Mouse (Mus musculus): ENCODE measurements around the gene Gm10974.

Gm10974 gene

DNA sequence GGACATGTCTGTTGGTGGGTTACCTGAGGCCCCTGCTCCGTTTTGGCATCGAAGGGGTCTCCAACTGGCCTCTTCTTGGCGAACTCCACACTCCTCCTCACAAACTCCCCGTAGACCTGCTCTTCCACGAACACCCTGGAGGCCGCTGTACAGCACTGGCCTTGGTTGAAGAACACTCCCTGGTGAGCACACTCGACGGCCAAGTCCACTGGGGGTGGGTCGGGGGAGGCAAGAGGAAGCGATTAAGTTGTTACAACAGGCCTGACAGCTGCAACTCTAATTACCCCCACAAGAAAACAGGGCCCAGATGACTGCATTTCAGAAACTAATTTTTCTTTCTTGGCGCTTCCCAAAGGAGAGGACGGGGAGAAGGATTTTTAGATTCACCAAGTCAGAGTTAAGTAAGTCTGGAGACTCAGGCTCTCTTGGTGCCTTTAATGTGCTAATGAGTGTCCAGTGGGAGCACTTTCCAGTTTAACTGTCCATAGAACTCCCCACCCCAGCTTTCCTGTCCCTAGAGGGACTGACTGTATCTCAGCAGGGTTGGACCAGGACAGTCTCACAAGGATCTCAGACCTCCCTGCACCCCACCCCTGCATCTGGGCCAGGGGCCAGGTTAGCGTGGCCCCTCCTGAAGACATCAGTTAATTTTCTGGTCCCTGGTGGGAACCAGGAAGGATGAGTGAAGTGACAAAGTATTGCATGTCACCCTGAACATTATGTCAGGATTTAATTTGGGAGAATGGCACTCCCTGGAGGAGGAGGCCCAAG lies 40.4 kb downstream of the Gm10974 start:
- DNase-seq (ENCODE audit: low spot score): no peak

DNA sequence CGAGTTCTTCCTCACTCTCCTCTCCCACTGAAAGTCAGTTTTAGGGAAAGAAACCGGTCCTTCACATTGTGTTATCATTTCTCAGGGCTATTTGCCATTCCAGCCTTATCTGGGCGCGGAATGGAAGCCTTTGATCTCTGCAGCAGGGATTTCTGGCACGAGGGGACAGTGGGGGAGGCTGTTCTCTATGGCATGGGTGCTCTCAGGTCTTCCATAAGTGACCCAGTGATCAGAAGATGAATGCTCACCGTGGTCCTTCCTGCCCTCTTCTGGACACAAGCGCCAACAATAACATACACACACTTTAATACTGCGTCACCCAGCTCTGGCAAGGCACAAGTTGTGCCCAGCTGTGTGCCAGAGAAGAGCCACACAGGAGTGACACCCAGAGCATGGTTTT lies 41.3 kb downstream of the Gm10974 start:
- DNase-seq (ENCODE audit: low spot score): no peak

DNA sequence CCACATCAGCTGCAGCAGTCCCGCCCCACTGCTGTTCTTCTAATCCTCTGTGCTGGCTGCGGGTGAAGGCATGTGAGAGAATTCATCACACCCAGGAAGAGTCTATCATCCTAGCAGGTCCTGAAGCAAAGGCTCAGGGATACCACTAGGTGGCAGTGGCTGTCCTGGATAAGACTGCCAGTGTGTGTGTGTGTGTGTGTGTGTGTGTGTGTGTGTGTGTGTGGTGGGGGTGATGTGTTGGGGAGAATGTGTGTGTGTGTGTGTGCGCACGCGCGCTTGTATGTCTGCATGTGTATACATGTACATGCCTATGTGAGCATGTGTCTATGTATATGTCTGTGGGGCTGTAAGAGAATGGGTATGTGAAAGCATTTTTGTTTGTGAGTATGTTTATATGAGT lies 43.7 kb downstream of the Gm10974 start:
- no peak for DNase-seq (ENCODE audit: low spot score)

DNA sequence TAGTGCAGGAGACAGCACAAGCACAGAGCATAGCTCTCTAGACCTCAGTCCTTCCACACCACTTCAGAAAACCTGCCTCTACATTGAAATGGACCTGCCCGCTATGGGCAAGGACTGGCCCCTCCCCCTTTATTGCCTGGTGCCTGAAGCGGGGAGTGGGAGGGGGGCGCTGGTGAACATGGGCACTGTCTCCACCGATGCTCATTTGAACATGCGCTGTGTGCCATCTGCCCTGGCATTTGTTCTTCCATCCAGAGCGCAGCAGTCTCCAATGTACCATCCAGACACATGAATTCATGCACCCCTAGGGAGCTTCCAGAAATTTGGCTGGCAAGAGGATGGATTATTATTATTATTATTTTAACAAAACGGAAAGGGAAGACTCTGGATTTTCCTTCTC lies 47.4 kb downstream of the Gm10974 start:
- DNase-seq (ENCODE audit: low spot score): no peak

DNA sequence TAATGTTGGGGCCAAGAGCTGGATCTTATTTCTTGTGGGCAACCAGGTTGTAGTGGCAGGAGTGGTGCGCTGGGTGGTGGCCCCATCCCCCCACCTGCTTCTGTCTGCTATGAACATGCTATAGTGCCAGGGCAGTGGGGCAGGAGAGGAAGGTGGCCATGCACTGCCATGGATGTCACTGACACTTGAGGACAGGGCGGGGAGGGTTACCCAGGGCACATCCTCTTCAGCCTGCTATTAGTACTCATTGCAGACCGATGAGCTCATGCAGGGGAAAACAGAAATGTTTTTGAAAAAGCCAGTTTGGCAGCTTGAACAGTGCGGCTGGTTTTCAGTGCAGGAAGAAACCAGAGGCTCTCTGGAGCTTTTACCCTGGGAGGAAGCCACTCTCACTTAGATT lies 51.1 kb downstream of the Gm10974 start:
- DNase-seq (ENCODE audit: low spot score): no peak

DNA sequence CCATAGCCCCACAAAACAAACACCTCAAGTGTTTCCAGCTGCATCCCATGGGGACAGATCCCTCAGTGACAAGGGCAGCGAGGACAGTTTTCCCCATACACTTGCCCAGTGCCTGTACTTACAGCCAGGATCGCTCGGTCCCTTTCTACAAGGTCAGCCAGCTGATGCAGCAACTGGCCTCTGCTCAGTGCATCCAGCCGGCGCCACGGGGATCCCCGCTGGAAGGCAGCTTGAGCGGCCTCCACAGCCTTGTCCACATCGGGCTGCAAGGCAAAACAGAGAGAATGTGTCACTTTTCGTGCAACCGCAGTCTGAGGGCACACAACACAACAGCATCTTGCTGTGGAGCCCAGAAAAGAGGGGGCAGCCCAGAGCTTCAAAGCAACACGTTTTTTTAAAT lies 53.3 kb downstream of the Gm10974 start:
- no peak for DNase-seq (ENCODE audit: low spot score)

DNA sequence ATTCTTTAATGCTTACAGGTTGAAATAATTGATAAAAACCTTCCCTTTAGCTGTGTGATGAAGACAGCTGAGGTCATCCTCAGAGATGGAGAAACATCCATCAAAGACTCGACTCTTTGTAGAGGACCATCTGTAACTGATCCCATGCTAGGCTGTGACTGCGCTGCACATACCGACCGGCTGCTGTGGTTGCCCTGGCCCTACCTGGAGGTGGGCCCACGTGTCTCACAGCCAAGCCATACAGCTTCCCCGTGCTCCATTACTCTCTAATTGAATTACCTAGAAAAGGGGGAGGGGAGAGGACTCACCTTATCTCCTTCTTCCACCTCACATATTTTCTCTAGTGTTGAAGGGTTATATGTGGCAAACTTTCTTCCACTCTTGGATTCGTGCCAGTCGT lies 56.2 kb downstream of the Gm10974 start:
- DNase-seq (ENCODE audit: low spot score): no peak

DNA sequence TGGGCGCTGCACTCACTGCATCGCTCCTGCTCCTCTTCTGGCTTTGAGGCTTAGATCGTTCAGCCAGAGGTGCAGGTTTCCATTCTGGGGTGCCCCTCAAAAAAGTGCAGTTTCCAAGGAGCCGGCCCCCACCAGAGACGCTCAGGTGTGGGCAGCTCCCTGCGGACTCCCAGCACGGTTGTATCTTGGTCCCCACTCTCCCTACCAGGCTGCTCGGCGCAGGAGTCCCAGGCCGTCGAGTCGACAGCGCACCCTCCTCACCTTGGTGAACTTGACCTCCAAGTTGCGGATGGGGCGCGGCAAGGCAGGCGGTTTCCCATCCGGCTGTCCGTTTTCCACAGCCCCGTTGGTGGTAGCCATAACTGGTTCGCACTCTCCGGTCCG lies 61.3 kb downstream of the Gm10974 start:
- DNase-seq (ENCODE audit: low spot score): no peak

DNA sequence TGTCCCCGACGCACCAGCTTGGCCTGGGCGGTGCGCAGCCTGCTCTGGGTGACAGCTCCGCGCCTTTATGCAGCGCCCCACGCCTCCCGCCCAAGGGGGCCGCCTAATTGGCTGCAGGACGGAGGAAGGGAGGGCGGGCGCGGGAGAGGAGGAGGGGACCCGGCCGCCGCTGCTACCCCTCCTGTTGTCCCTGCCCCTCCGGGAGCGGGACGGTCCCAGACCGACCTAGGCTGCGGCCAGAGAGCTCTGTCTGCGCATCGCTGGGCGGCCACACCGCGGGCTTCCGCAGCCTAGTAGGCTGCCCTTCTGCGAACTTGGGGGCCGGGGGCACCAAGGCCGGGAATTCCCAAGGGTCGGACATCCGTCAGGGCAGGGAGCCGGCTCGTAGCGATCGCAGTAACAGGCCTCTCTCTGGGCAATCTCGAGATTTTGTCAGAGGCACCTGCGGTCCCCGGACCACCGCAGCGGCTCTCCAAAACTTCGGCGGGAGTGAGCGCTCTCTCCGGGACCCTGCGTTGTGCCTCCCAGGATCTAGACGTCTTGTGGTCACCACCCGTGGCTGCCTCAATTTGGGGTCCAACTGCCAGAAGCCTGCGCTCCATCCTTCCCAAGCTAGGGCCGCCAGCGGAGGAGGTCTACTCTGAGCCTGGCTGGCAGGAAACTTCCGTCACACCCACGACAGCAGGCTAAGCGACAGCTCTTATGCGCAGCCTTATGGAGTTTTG lies 61.9 kb downstream of the Gm10974 start, which contains the start of gene Aldh1a3:
Gene Aldh1a3, minus strand, starts transcription at position 81 of the 725 bp plus-strand sequence.
- no peak for DNase-seq (ENCODE audit: low spot score)

DNA sequence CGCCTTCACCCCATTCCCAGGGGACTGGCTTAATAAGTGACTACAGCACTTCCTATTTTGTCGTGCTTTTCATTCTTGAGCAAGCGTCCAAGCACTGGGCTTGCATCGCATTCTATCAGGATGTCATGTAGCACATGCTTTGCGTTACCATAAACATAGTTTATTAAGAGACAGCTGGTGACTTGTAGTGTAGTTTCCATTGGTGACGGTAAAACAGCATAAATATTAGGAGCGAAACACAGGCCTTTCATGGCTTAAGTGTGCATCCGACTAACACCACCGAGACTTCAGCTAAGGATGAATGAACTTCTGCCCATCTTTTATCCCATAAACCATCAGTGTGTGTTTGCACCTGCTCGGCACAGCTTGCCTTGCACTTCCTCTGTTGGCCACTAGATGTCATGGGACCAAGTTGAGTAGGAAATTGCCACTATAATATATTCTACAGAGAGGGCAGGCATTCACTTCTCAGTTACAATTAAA lies 68.8 kb downstream of the Gm10974 start:
- no peak for DNase-seq (ENCODE audit: low spot score)

All from urinary bladder, postnatal 10 days (tissue).